Mouse (Mus musculus): ENCODE data around the gene Ccdc126. TPM values are rescaled to one million over a fixed set of nuclear protein-coding genes. Genes with fewer than 3 reads are reported as not detected.

Gene Ccdc126
- polyA plus RNA-seq, 1 experiment from 2014 or later, result 7.1 TPM

DNA sequence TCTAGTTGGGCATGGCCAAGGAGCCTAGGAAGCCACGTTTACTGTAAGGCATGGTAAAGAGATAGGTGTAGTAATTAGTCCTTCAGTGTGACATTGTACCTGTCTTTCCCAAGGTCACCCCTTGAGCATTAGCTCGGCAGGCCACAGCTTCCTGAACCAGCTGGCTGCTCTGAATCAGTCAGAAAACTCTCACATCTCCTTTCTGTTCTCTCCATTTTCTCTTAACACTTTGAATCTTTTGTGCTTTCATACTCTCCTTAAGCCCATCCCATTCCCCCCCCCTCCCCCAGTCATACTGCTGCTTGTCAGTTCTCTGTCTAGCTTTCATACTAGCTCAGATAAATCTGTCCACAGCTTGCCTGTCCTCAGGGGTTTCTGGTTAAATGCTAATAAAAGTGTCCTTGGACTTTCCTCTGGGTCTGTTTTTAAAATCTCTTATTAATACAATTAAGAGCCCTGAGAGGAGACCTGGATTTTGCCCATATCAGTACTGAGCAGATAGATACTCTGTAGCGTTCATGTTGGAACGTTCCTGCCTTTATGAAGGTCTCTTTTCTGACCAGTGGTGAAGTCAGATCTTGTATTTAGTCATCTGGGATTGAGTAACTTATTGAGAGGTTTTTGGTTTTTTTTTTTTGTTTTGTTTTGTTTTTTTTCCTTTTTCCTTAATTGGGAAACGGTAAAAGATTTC is 12.4 kb downstream of the Ccdc126 start:
- no peak overlapping the region for H3K9ac ChIP-seq (ENCODE audit: low read depth, low read length)
- ATAC-seq (replicated peaks; ENCODE audit: insufficient number of reproducible peaks, low FRiP score, low TSS enrichment), result no peak
- H3K9me3 ChIP-seq (replicated peaks; ENCODE audit: control insufficient read depth, low read length), result no peaks in the 10 kb centered on the region
- H3K27me3 ChIP-seq (ENCODE audit: control insufficient read depth, insufficient read depth, low read length), result no peaks in the 10 kb centered on the region
- no peaks in the 10 kb centered on the region for H3K36me3 ChIP-seq (ENCODE audit: control insufficient read depth, insufficient read depth, low read length)
- H3K4me3 ChIP-seq (ENCODE audit: low read depth, low read length), result no peak overlapping the region
- 40% methylated on average over 5 of the region's 5 CpGs for WGBS (ENCODE audit: insufficient replicate concordance)
- no peak overlapping the region; the same call in 1 of the 2 replicates for H3K4me2 ChIP-seq
- H3K27ac ChIP-seq (ENCODE audit: low read depth, low read length), result 0 out of 2 replicates have a peak overlapping the region, but pooled peaks have one; percentile 22
- H3K4me1 ChIP-seq (ENCODE audit: control insufficient read depth, insufficient read depth, low read length), result no peaks in the 10 kb centered on the region; the same call in 1 of the 2 replicates

DNA sequence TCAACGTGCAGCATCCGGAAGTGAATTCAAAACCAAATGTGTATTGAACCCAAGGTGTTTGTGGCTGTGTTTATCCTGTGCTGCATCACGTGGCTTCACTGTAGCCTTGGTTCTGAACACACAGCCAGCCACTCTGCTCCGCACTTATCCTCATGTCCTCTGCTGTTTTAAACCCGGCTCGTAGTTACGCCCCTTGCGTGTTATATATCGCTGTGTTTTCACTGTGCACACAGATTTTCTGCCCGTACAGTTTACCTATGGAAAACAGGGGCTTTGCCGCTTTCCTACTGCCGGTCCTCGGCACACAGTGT is 12.9 kb downstream of the Ccdc126 start:
- H3K36me3 ChIP-seq (ENCODE audit: control insufficient read depth, insufficient read depth, low read length), result no peaks in the 10 kb centered on the region
- no peaks in the 10 kb centered on the region for H3K27me3 ChIP-seq (ENCODE audit: control insufficient read depth, insufficient read depth, low read length)
- no peak overlapping the region for H3K4me3 ChIP-seq (ENCODE audit: low read depth, low read length)
- peaks cover 3% of the 10 kb centered on the region; the same call in 1 of the 2 replicates for H3K4me1 ChIP-seq (ENCODE audit: control insufficient read depth, insufficient read depth, low read length)
- no peak overlapping the region; the same call in 1 of the 2 replicates for H3K4me2 ChIP-seq
- H3K27ac ChIP-seq (ENCODE audit: low read depth, low read length), result no peak overlapping the region
- WGBS (ENCODE audit: insufficient replicate concordance), result 66% methylated on average over 13 of the region's 13 CpGs
- H3K9me3 ChIP-seq (replicated peaks; ENCODE audit: control insufficient read depth, low read length), result no peaks in the 10 kb centered on the region
- no peak overlapping the region for H3K9ac ChIP-seq (ENCODE audit: low read depth, low read length)
- no peak for ATAC-seq (replicated peaks; ENCODE audit: insufficient number of reproducible peaks, low FRiP score, low TSS enrichment)

DNA sequence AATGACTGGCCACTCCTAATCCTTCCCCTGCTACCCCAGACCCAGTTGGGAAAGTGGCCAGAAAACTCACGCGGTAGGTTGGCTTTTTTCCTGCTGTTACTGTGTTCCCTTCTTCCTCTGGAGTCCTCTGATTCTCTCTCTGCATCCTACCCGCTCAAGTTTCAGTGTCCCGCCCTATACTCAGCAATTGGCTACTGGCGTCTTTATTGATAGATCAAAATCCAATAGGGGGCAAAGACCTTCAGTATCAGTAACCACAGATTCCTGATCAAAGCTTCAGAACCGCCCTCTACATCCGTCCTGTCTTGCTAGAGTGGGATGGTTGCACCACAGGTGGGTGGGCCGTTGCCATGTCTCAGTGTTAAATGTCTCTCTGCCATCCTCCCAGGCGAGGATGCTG is 19.5 kb downstream of the Ccdc126 start:
- WGBS (ENCODE audit: insufficient replicate concordance), result 27% methylated on average over 9 of the region's 9 CpGs
- no peak overlapping the region for H3K4me2 ChIP-seq
- H3K9me3 ChIP-seq (replicated peaks; ENCODE audit: control insufficient read depth, low read length), result no peaks in the 10 kb centered on the region
- no peak overlapping the region for H3K27ac ChIP-seq (ENCODE audit: low read depth, low read length)
- H3K9ac ChIP-seq (ENCODE audit: low read depth, low read length), result no peak overlapping the region
- H3K4me1 ChIP-seq (ENCODE audit: control insufficient read depth, insufficient read depth, low read length), result 0 out of 2 replicates have a peak, but pooled peaks cover 3% of the 10 kb centered on the region
- H3K36me3 ChIP-seq (ENCODE audit: control insufficient read depth, insufficient read depth, low read length), result no peaks in the 10 kb centered on the region
- H3K27me3 ChIP-seq (ENCODE audit: control insufficient read depth, insufficient read depth, low read length), result no peaks in the 10 kb centered on the region
- no peak for ATAC-seq (replicated peaks; ENCODE audit: insufficient number of reproducible peaks, low FRiP score, low TSS enrichment)
- H3K4me3 ChIP-seq (ENCODE audit: low read depth, low read length), result no peak overlapping the region

DNA sequence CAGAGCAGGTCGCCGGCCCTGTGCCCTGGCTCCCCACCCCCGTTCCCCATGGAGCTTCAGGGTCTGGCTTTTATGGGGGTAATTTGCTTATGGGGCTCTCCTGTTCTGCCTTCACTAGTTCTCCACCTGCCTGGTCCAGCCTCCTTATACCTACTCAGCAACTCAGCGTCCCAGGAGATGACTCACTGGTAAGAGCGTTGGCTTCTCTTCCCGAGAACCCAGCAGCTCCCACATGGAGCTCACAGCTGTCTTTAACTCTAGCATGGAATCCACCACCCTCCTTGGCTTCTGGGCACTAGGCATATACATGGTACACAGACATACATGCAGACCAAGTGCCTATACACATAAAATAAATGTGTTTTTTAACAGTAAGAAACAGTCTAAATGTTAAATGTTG is 20.1 kb downstream of the Ccdc126 start:
- H3K4me1 ChIP-seq (ENCODE audit: control insufficient read depth, insufficient read depth, low read length), result 0 out of 2 replicates have a peak, but pooled peaks cover 3% of the 10 kb centered on the region
- H3K36me3 ChIP-seq (ENCODE audit: control insufficient read depth, insufficient read depth, low read length), result no peaks in the 10 kb centered on the region
- no peak overlapping the region for H3K27ac ChIP-seq (ENCODE audit: low read depth, low read length)
- no peak overlapping the region for H3K4me2 ChIP-seq
- H3K9me3 ChIP-seq (replicated peaks; ENCODE audit: control insufficient read depth, low read length), result no peaks in the 10 kb centered on the region
- WGBS (ENCODE audit: insufficient replicate concordance), result 43% methylated on average over 6 of the region's 6 CpGs
- no peak for ATAC-seq (replicated peaks; ENCODE audit: insufficient number of reproducible peaks, low FRiP score, low TSS enrichment)
- no peaks in the 10 kb centered on the region for H3K27me3 ChIP-seq (ENCODE audit: control insufficient read depth, insufficient read depth, low read length)
- H3K4me3 ChIP-seq (ENCODE audit: low read depth, low read length), result no peak overlapping the region
- H3K9ac ChIP-seq (ENCODE audit: low read depth, low read length), result no peak overlapping the region

DNA sequence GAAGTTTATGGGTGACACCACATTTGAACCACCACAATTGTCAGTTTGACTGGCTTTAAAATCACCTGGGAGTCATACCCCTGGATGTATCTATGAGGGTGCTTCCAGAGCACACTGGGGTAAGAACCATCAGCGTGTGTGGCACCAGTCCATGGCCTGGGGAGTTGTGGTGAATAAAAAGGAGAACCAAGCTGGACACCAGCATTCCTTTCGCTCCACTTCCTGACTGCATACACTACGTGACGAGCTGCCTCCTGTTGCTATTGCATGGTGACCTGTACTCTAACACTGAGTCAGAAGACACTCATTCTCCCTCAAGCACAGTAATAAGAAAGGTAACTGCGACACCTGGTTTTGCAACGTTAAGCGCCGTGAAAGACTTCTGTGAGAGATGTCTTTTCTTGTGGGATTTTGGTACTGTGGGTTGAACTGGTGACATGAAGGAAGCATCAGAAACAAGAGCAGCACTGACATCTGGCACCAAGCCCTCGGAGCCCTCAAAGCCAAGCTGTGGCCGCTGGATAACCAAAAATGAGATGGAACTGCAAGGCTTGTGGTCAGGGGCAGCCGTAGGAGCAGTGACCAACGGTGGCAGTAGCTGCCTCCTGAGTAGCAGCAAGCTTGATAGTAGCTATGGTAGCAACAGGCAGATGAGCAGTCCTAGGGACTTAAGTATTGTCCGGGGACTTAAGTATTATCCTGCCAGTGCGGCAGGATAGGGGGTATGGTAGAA is 24.8 kb downstream of the Ccdc126 start:
- 70% methylated on average over 14 of the region's 14 CpGs for WGBS (ENCODE audit: insufficient replicate concordance)
- no peaks in the 10 kb centered on the region for H3K36me3 ChIP-seq (ENCODE audit: control insufficient read depth, insufficient read depth, low read length)
- no peak for ATAC-seq (replicated peaks; ENCODE audit: insufficient number of reproducible peaks, low FRiP score, low TSS enrichment)

GRCm38 (mm10) chr6:49349826-49350225 is 30.8 kb downstream of the Ccdc126 start:
- Histone ChIP-seq H3K4me3 (ENCODE audit: low read depth, low read length) (no peak overlapping the region), H3K9ac (ENCODE audit: low read depth, low read length) (no peak overlapping the region), H3K4me2 (no peak overlapping the region), H3K9me3 (replicated peaks; ENCODE audit: control insufficient read depth, low read length) (no peaks in the 10 kb centered on the region), H3K4me1 (ENCODE audit: control insufficient read depth, insufficient read depth, low read length) (no peaks in the 10 kb centered on the region), H3K27me3 (ENCODE audit: control insufficient read depth, insufficient read depth, low read length) (no peaks in the 10 kb centered on the region), H3K36me3 (ENCODE audit: control insufficient read depth, insufficient read depth, low read length) (no peaks in the 10 kb centered on the region), H3K27ac (ENCODE audit: low read depth, low read length) (no peak overlapping the region)
- ATAC-seq (replicated peaks; ENCODE audit: insufficient number of reproducible peaks, low FRiP score, low TSS enrichment), result no peak
- whole genome bisulfite sequencing (ENCODE audit: insufficient replicate concordance), result 85% methylated on average over 7 of the region's 7 CpGs

More for the DNA sequence above, 24.8 kb downstream of the Ccdc126 start:
- Histone ChIP-seq H3K9me3 (replicated peaks; ENCODE audit: control insufficient read depth, low read length) (no peaks in the 10 kb centered on the region), H3K4me2 (no peak overlapping the region), H3K27me3 (ENCODE audit: control insufficient read depth, insufficient read depth, low read length) (no peaks in the 10 kb centered on the region), H3K4me1 (ENCODE audit: control insufficient read depth, insufficient read depth, low read length) (no peaks in the 10 kb centered on the region), H3K4me3 (ENCODE audit: low read depth, low read length) (no peak overlapping the region), H3K27ac (ENCODE audit: low read depth, low read length) (no peak overlapping the region), H3K9ac (ENCODE audit: low read depth, low read length) (no peak overlapping the region)

DNA sequence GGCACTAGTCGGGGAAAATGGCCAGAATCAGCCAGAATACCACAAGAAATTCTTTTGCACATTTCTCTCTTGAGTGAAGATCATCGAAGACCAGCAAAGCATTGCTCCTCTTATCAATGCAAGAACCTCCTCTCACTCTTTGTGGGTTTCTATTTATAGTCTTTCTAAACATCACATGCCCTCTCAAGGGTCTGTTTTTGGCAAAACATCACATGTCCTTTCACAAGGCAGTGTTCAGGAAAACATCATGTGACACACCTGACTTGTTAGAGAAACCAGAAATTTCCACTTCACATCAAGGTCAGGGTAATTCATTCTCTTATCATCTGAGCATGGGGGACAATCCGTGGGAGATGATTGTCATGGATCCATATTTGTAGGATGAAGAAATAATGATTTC is 35.5 kb downstream of the Ccdc126 start:
- Histone ChIP-seq H3K27ac (ENCODE audit: low read depth, low read length) (no peak overlapping the region), H3K4me1 (ENCODE audit: control insufficient read depth, insufficient read depth, low read length) (no peaks in the 10 kb centered on the region), H3K36me3 (ENCODE audit: control insufficient read depth, insufficient read depth, low read length) (no peaks in the 10 kb centered on the region), H3K4me3 (ENCODE audit: low read depth, low read length) (no peak overlapping the region), H3K9me3 (replicated peaks; ENCODE audit: control insufficient read depth, low read length) (no peaks in the 10 kb centered on the region), H3K4me2 (no peak overlapping the region), H3K27me3 (ENCODE audit: control insufficient read depth, insufficient read depth, low read length) (no peaks in the 10 kb centered on the region), H3K9ac (ENCODE audit: low read depth, low read length) (no peak overlapping the region)
- WGBS (ENCODE audit: insufficient replicate concordance), result 49% methylated on average over 3 of the region's 3 CpGs
- no peak for ATAC-seq (replicated peaks; ENCODE audit: insufficient number of reproducible peaks, low FRiP score, low TSS enrichment)

GRCm38 (mm10) chr6:49355171-49355570 is 36.1 kb downstream of the Ccdc126 start:
- Histone ChIP-seq H3K9ac (ENCODE audit: low read depth, low read length) (no peak overlapping the region), H3K36me3 (ENCODE audit: control insufficient read depth, insufficient read depth, low read length) (no peaks in the 10 kb centered on the region), H3K27me3 (ENCODE audit: control insufficient read depth, insufficient read depth, low read length) (no peaks in the 10 kb centered on the region), H3K27ac (ENCODE audit: low read depth, low read length) (no peak overlapping the region), H3K4me2 (no peak overlapping the region), H3K4me3 (ENCODE audit: low read depth, low read length) (no peak overlapping the region), H3K4me1 (ENCODE audit: control insufficient read depth, insufficient read depth, low read length) (no peaks in the 10 kb centered on the region), H3K9me3 (replicated peaks; ENCODE audit: control insufficient read depth, low read length) (no peaks in the 10 kb centered on the region)
- 64% methylated on average over 4 of the region's 4 CpGs for WGBS (ENCODE audit: insufficient replicate concordance)
- no peak for ATAC-seq (replicated peaks; ENCODE audit: insufficient number of reproducible peaks, low FRiP score, low TSS enrichment)

- H3K4me3 ChIP-seq (ENCODE audit: low read depth, low read length), result no peak overlapping the region
- H3K27me3 ChIP-seq (ENCODE audit: control insufficient read depth, insufficient read depth, low read length), result no peaks in the 10 kb centered on the region
- no peak overlapping the region for H3K4me2 ChIP-seq
- H3K36me3 ChIP-seq (ENCODE audit: control insufficient read depth, insufficient read depth, low read length), result no peaks in the 10 kb centered on the region
- H3K27ac ChIP-seq (ENCODE audit: low read depth, low read length), result no peak overlapping the region
- no peak for ATAC-seq (replicated peaks; ENCODE audit: insufficient number of reproducible peaks, low FRiP score, low TSS enrichment)
- H3K9ac ChIP-seq (ENCODE audit: low read depth, low read length), result no peak overlapping the region
- H3K9me3 ChIP-seq (replicated peaks; ENCODE audit: control insufficient read depth, low read length), result no peaks in the 10 kb centered on the region
- no peaks in the 10 kb centered on the region for H3K4me1 ChIP-seq (ENCODE audit: control insufficient read depth, insufficient read depth, low read length)
Observed at GRCm38 (mm10) chr6:49360420-49360819, 41.3 kb downstream of the Ccdc126 start.

All from heart, embryonic 11.5 days (tissue).